Mouse (Mus musculus) kidney, postnatal 36 days (tissue): ENCODE measurements around the gene Rbpjl.

Experiments used
- DNase-seq, 2 experiments: peaks; one replicate each; pipeline ENCODE4 v3.0.0; 2021 to 2022; ENCODE audit warnings: mixed read lengths in 2 of 2

Rbpjl gene

GRCm38 (mm10) chr2:164448140-164448539 is 45.2 kb downstream of the Rbpjl start:
- DNase-seq, result peak in 1 of 2 experiments; percentile 49

DNA sequence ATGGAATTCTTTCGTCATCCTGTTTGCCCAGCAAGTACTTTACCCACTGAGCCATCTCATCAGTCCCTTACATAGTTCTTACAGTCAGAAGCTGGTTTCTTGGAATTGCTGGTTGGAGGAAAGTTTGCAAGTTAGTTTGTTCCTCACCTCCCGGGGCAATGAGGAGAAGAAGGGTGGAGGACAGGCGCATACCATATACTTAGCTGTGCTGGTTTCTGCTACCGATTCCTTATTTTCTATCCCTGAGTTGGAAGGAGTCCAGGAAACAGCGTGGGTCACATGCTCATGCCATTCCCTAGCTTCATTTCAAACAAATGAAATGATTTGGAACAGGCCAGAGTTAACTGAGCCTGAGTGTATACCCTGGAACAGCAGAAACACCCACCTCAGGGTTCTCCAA is 46.0 kb downstream of the Rbpjl start:
- no peak for DNase-seq

DNA sequence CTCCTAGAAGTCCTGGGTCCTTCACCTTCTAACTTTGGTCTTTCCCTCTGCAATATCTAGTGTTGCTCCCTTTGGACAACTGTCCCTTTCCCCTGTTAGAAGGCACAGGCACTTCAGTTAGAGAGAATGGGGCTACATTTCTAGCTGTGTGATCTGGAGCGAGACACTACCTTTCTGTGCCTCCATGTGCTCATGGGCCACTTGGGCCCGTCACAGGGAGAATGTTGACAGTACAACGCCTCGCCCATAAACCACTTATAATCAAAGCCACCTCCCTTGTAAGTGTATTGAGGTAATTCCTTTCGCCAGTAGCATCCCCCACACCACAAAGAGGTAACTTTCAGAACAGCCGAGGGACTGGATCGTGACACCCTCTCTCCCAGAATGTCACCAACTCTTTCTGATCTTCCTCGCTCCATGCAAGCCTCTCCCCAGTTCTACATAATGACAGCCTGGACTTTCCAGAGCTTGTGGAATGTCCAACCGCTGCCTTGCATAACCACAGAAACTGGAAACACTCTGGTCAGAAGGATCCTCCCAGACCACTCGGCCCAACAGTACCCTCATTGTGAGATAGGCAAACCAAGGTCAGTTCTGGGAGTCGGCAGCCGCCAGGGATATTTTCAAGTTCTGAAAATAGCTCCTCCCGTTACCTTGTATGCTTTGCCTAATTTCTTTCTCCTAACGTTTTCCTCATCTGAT is 46.6 kb downstream of the Rbpjl start:
- no peak for DNase-seq

DNA sequence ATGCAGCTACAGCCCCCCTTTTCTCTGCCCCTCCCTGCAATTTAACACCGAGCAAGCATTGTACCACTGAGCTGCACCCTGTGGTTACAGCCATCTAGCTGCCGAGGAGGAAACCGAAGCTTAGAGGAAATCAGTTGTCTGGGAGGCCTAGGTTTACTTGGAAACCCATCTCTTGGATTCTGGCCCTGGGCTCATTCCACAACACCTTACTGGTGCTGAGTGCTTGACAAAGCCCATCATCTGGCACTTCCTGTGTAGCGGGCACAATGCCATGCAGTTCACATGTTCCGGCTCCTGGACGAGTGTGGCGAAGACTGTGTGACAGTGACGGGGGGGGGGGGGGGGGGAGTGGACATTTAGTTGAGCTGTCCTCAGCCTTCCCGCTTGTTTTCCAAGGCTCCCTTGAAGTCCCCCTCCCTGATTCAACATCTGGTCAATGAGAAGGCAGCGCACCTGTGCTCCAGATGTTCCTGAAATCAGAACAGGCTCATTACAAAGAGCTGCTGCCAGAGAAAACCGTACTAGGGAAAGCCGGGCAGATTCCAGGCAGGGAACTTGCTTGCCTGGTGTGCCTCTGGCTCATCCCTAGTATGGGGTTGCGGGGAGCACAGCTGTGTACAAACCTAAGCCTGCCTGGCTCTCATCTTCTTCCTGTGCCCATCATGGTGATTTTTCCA is 49.2 kb downstream of the Rbpjl start:
- DNase-seq, result peak in 1 of 2 experiments; percentile 55

DNA sequence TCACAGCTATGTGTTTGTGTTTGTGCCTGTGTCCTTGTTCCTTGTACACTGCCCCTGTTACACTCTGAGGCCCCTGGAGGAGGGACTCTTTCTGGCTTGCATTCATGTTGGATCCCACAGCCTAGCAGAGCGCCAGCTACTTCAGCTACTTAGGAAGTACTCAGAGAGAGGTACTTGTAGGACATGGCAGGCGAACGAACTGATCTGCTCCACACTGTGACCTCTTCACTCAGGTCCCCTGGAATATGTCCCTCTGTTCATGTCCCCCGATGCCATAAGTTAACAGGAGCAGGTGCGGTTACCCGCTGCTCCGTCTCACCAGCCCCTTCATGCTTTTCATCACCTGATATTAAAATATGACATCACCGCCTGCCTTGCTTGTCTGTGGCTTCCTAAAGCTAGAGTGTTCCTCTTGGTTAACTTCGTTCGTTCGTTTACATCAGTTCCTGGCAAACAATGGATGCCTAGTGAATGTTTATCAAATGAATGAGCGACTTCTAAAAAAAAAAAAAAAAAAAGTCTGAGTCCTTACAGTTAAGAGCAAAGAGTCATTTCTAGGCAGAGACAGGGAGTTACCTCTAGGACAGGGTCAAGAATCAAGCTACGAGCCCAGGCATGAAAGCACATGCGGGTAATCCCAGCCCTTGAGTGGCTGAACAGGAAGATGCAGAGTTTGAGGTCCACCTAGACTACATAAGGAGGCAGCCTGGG is 50.3 kb downstream of the Rbpjl start:
- peak in 1 of 2 experiments; percentile 57 for DNase-seq

DNA sequence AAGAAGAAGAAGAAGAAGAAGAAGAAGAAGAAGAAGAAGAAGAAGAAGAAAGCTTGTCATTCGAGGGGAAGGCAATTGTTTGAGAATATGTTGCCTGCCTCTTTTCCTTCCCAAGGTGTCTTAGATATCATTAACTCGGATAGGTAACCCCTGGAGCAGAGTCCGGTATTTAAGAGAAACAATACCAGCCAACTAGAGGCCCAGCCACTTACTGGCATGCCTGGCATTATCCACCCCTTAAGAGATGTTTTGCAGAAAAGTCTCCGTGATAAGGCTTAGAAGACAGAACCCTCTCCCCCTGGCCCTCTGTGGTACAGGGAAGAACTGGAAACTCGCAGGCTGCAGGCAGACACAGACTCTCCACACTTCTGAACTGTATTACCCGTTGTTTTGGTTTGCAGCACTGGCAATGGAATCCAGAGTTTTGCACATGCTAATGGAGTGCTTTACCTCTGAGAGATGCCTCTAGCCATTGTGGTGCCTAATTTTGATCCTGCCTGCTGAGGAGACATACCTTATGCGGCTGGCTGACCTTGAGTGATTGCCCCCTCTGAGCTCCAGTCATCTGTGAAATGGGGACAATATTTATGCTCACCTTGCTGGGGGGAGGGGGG is 51.1 kb downstream of the Rbpjl start:
- DNase-seq, result peak; percentile 55 to 56

GRCm38 (mm10) chr2:164454846-164455245 is 51.9 kb downstream of the Rbpjl start:
- peak; percentile 91 to 97 for DNase-seq

DNA sequence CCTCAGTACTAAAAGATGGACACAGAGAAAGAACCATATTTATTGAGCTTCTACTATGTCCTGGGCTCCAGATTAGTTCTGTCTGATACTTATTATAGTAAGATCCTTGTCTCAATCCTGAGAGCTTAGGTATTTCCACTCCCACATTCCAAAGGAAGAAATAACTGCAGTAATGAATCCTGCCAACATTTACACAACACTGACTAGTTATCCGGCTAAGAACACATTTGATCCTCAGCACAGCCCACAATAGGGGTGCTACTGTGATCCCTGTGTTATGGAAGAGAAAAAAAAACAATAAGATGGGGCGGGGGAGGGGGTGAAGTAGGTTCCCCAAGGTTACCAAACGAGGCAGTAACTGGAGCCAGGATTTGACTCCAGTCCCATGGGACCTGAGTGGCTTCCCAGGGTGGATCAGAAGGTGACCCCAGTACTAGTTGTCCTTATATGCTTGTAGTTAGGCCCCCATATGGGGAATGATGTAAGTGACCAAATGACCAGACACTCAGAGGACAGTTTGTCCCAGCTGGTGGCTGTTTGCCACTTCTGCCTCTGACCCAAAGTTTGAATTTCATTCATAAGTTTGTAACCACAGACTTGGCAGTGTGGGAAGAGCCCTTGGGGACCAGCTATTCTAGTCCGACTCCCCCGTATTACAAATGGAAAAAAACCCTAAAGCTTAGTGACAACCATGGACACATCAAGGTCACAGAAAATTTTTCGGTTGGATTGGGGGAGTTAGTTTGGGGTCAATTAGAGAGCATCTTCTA is 52.7 kb downstream of the Rbpjl start:
- peak; percentile 45 to 62 for DNase-seq

DNA sequence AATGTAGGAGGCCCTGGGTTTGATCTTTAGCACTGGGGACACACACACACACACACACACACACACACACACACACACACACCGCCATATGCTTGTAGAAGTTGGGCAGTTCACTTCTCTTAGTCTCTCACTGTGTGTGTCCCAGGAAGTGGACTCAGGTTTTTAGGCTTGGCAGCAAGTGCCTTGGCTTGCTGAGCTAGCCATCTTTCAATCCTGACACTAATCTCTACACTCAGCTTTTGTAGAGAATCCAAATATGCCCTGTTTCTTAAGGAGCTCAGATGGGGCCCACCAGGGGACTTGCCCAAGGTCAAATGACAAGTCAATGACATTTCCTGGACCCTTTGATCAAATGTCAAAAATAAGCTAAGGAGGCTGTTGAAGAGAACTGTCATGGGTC is 53.5 kb downstream of the Rbpjl start:
- DNase-seq, result no peak

GRCm38 (mm10) chr2:164456864-164457300 is 53.9 kb downstream of the Rbpjl start, which contains the start of gene Sys1:
TSS of gene Sys1 (plus strand) at chr2:164456964.
- peak; percentile 42 to 68 for DNase-seq

DNA sequence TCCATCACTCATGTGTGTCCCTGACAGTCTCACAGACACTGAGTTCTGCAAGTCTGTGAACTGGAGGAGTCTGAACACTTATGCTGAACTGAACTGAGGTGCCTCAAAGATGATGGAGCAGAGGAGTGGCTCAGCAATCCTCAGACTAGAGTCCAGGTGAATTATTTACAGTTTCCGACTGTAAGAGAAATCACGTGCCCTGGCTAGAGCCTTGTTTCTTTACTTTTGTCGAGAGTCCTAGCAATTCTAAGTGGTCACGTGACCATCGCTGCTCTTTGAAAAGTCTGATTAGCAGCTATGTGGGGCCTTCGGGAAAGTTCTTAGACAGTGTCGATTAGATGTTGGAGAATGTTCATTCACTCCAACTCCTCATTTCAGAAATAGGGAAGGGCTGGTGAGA is 55.0 kb downstream of the Rbpjl start:
- peak; percentile 73 to 90 for DNase-seq

DNA sequence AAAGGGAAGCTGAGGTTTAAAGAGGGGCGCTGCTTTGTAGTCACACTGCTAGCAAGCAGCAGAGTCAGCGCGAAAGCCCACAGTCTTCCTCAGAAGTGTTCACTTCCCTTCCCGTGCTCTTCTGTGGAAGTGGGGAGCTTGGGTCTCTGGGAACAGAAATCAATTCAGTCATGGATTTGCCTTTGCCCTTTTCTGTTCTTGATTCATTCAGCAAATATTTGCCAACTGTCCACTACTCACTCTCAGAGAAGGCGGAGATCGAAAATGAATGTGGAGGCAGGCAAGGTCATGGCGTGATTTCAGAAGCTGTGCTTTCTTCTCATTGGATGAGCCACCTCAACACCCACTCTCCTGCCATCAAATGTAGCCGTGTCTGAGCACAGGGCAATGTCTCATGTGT is 55.6 kb downstream of the Rbpjl start:
- DNase-seq, result peak; percentile 30 to 56

DNA sequence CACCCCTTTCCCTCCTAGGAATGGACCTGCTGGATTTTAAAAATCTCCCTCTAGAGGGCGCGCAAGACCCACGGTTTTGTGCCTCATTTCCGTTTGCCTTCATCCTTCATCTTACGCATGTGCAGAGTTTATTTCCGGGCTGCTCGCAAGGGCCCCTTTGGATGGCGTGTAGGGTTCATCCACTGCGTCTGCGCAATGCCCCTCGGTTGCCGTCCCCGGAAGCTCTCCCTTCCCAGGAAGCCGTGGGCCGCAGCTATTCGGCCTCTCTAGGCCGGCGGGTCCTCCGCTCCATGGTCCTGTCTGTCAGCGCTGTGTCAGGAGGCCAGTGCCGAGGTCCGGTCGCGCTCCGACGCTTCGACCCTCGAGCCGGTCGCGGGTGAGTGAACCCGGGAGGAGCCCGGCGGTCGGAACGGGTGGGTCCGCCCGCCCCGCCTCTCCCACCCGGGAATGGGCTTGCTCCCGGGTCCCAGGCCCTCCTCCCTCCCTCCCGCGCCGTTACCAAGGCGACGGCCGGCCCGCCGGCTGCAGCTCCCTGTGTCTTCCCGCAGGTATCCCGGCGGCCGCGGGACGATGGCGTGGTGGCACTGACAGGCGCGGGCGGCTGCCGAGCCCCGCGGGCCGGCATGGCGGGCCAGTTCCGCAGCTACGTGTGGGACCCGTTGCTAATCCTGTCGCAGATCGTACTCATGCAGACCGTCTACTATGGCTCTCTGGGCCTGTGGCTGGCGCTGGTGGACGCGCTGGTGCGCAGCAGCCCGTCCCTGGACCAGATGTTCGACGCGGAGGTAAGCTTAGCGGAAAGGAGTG is 58.0 kb downstream of the Rbpjl start, which contains the start of gene Gm20458:
Gm20458 (plus strand) TSS at position 223 of the 807 bp plus-strand sequence.
- peak; percentile 96 to 98 for DNase-seq
